Mouse (Mus musculus): ENCODE results near the gene Alpl. TPM values are rescaled to one million over a fixed set of nuclear protein-coding genes. Genes with fewer than 3 reads are reported as not detected.
A peak's percentile ranks its signal among the peaks of the same experiment; 100 is the strongest.

The Alpl gene
- polyA plus RNA-seq, 1 experiment from 2014 or later: 21.2 TPM

DNA sequence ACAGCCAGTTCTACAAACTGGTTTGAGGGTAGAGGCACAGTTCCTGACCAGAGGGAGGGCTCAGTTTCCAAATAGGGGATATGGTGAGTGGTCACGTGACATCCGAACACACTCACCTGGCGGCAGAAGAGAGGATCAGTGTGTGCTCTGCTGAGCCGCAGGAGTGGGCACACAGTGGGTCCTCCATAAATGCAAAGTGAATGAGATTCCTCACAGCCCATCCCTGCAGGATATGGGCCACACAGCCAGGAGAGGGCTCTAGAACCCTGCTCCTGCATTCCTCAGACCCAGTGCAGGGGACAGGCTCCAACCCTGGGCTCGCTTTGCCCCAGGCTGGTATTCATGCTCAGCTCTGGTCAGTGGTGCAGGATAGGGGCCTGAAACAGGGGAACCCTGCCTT, 62.7 kb downstream of the Alpl start:
- 69% methylated on average over 5 of the region's 5 CpGs for WGBS

DNA sequence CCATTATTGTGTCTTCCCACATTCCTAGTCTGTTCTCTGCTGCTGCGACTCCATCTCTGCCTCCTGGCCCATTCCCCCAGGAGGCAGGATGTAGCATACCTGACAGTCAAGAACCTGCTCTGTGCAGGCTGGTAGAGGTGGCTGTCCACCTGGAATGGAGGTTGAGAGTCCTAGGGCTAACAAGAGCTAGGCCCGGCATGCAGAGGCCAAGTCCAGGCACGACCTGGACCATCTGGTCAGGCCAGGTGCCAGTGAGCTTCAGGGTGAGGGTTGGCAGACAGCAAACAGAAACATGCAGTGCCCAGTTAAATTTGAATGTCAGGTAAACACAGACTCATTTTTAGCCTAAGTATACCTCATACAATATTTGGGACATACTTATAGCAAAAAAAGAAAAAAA, 63.2 kb downstream of the Alpl start:
- no peak overlapping the region for H3K4me2 ChIP-seq (replicated peaks; ENCODE audit: low read depth, low read length)
- no peak overlapping the region for H3K4me3 ChIP-seq (ENCODE audit: low read depth, low read length)
- DNase-seq (ENCODE audit: low spot score): no peak
- H3K4me1 ChIP-seq (replicated peaks; ENCODE audit: control insufficient read depth, insufficient read depth, low read length): peaks cover 19% of the 10 kb centered on the region
- H3K9me3 ChIP-seq (ENCODE audit: control insufficient read depth, low read length): no peaks in the 10 kb centered on the region
- H3K9ac ChIP-seq (ENCODE audit: low read depth, low read length): no peak overlapping the region
- peaks cover 9% of the 10 kb centered on the region; the same call in 1 of the 2 replicates for H3K27me3 ChIP-seq (ENCODE audit: control insufficient read depth, insufficient read depth, low read length)
- H3K27ac ChIP-seq (ENCODE audit: low read depth, low read length): no peak overlapping the region
- no peaks in the 10 kb centered on the region for H3K36me3 ChIP-seq (ENCODE audit: control insufficient read depth, insufficient read depth, low read length)
- no peak for ATAC-seq (ENCODE audit: low FRiP score)
- WGBS: 72% methylated on average over 3 of the region's 3 CpGs

More for the DNA sequence above, 62.7 kb downstream of the Alpl start:
- Histone ChIP-seq H3K4me1 (replicated peaks; ENCODE audit: control insufficient read depth, insufficient read depth, low read length) (peaks cover 14% of the 10 kb centered on the region), H3K4me2 (replicated peaks; ENCODE audit: low read depth, low read length) (no peak overlapping the region), H3K9me3 (ENCODE audit: control insufficient read depth, low read length) (no peaks in the 10 kb centered on the region), H3K4me3 (ENCODE audit: low read depth, low read length) (no peak overlapping the region), H3K27me3 (ENCODE audit: control insufficient read depth, insufficient read depth, low read length) (peaks cover 5% of the 10 kb centered on the region; the same call in 1 of the 2 replicates), H3K9ac (ENCODE audit: low read depth, low read length) (no peak overlapping the region), H3K36me3 (ENCODE audit: control insufficient read depth, insufficient read depth, low read length) (no peaks in the 10 kb centered on the region), H3K27ac (ENCODE audit: low read depth, low read length) (no peak overlapping the region)
- no peak for DNase-seq (ENCODE audit: low spot score)
- ATAC-seq (ENCODE audit: low FRiP score): no peak

DNA sequence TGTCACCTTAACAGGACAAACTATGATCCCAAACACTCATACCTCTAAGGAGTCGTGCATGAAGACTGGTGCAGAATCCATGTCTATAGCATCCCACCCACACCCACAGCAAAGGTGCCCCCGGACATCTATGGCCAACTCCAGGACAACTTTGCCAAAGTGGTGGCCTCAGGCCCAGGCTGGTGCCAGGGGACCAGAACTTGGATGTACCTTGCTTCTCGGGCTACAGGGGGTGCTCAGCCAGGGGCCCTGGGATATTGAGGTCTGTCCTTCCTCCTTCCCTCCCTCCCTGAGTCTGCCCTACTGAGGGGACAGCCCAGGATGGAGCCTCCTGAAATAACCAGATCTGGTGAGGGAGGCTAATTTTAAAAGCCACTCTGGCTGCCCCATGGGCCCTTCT, 63.8 kb downstream of the Alpl start:
- Histone ChIP-seq H3K4me1 (replicated peaks; ENCODE audit: control insufficient read depth, insufficient read depth, low read length) (peaks cover 23% of the 10 kb centered on the region), H3K27ac (ENCODE audit: low read depth, low read length) (no peak overlapping the region), H3K4me3 (ENCODE audit: low read depth, low read length) (no peak overlapping the region), H3K9ac (ENCODE audit: low read depth, low read length) (no peak overlapping the region), H3K36me3 (ENCODE audit: control insufficient read depth, insufficient read depth, low read length) (no peaks in the 10 kb centered on the region), H3K9me3 (ENCODE audit: control insufficient read depth, low read length) (no peaks in the 10 kb centered on the region), H3K27me3 (ENCODE audit: control insufficient read depth, insufficient read depth, low read length) (peaks cover 9% of the 10 kb centered on the region; the same call in 1 of the 2 replicates), H3K4me2 (replicated peaks; ENCODE audit: low read depth, low read length) (no peak overlapping the region)
- ATAC-seq (ENCODE audit: low FRiP score) (no peak), DNase-seq (ENCODE audit: low spot score) (no peak)
- WGBS: 91% methylated on average over 3 of the region's 3 CpGs

DNA sequence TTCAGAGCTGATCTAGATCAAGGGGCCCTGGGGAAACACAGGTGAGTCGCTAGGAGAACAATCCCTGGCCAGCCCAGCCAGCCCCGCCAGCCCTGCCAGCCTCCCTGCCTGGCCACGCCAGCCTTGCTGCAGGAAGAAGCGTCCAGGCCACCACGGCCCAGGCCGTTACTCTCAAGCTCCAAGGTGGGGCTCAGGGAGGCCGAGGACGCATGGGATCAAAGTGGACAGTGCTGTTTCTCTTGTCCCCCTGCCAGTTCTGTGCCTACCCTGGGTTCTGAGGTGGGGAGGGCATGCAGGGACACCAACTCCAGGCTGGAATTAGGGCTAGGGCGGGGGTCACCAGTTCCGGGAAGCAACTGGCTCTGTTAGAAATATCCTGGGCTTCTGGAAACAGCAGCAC, 64.3 kb downstream of the Alpl start:
- WGBS: 71% methylated on average over 10 of the region's 10 CpGs
- Histone ChIP-seq H3K27ac (ENCODE audit: low read depth, low read length) (no peak overlapping the region), H3K9ac (ENCODE audit: low read depth, low read length) (no peak overlapping the region), H3K27me3 (ENCODE audit: control insufficient read depth, insufficient read depth, low read length) (peaks cover 9% of the 10 kb centered on the region; the same call in 1 of the 2 replicates), H3K9me3 (ENCODE audit: control insufficient read depth, low read length) (no peaks in the 10 kb centered on the region), H3K4me1 (replicated peaks; ENCODE audit: control insufficient read depth, insufficient read depth, low read length) (peaks cover 24% of the 10 kb centered on the region), H3K36me3 (ENCODE audit: control insufficient read depth, insufficient read depth, low read length) (no peaks in the 10 kb centered on the region), H3K4me2 (replicated peaks; ENCODE audit: low read depth, low read length) (no peak overlapping the region), H3K4me3 (ENCODE audit: low read depth, low read length) (no peak overlapping the region)
- ATAC-seq (ENCODE audit: low FRiP score) (no peak), DNase-seq (ENCODE audit: low spot score) (no peak)

DNA sequence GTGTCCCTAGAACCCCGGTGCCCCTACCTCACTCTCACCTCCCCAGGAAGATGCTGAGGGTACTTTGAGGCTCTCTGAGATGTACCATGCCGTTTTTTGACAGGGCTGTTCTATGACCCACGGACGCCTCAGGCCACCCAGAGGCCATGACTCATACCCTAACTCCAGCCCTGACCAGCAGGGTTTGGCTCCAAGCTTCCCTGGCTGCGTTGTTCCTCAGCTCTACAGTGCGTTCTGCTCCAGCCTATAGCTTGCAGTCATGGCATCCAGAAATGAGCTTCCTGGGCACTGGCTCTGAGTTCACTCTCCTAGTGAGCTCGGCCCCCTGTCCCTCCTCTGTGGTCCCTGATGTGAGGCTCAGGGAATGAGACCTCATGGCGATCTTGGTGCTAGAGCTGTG, 65.4 kb downstream of the Alpl start:
- Histone ChIP-seq H3K9ac (ENCODE audit: low read depth, low read length) (no peak overlapping the region), H3K36me3 (ENCODE audit: control insufficient read depth, insufficient read depth, low read length) (no peaks in the 10 kb centered on the region), H3K9me3 (ENCODE audit: control insufficient read depth, low read length) (no peaks in the 10 kb centered on the region), H3K27me3 (ENCODE audit: control insufficient read depth, insufficient read depth, low read length) (peaks cover 9% of the 10 kb centered on the region; the same call in 1 of the 2 replicates), H3K4me2 (replicated peaks; ENCODE audit: low read depth, low read length) (no peak overlapping the region), H3K4me1 (replicated peaks; ENCODE audit: control insufficient read depth, insufficient read depth, low read length) (peaks cover 23% of the 10 kb centered on the region), H3K4me3 (ENCODE audit: low read depth, low read length) (no peak overlapping the region), H3K27ac (ENCODE audit: low read depth, low read length) (no peak overlapping the region)
- ATAC-seq (ENCODE audit: low FRiP score) (no peak), DNase-seq (ENCODE audit: low spot score) (no peak)
- 76% methylated on average over 8 of the region's 8 CpGs for WGBS

DNA sequence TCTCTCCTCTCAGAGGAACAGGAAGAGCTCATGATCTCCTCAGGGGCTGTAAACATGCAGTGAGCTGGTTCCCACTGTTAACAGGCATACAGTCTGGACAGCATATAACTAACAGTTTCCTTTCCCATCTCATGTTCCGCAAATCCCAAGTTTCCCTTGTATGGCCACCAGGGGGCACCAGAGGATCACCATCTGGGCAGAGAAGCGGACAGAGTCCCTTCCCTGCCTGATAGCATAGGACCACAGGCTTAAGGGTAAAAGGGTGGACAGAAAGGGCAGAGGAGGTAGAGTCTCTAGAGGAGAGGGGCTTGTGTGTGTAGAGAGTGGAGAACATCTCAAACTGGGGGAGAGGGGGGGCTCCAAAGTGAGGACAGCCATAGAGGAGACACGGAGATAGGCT, 66.0 kb downstream of the Alpl start:
- no peaks in the 10 kb centered on the region for H3K36me3 ChIP-seq (ENCODE audit: control insufficient read depth, insufficient read depth, low read length)
- 15% methylated on average over 3 of the region's 3 CpGs for WGBS
- peaks cover 9% of the 10 kb centered on the region; the same call in 1 of the 2 replicates for H3K27me3 ChIP-seq (ENCODE audit: control insufficient read depth, insufficient read depth, low read length)
- peaks cover 23% of the 10 kb centered on the region for H3K4me1 ChIP-seq (replicated peaks; ENCODE audit: control insufficient read depth, insufficient read depth, low read length)
- H3K9me3 ChIP-seq (ENCODE audit: control insufficient read depth, low read length): no peaks in the 10 kb centered on the region
- H3K4me2 ChIP-seq (replicated peaks; ENCODE audit: low read depth, low read length): no peak overlapping the region
- DNase-seq (ENCODE audit: low spot score): peak; percentile 94
- no peak overlapping the region for H3K4me3 ChIP-seq (ENCODE audit: low read depth, low read length)
- H3K9ac ChIP-seq (ENCODE audit: low read depth, low read length): no peak overlapping the region
- no peak overlapping the region for H3K27ac ChIP-seq (ENCODE audit: low read depth, low read length)
- no peak; the same call in 1 of the 2 replicates for ATAC-seq (ENCODE audit: low FRiP score)

DNA sequence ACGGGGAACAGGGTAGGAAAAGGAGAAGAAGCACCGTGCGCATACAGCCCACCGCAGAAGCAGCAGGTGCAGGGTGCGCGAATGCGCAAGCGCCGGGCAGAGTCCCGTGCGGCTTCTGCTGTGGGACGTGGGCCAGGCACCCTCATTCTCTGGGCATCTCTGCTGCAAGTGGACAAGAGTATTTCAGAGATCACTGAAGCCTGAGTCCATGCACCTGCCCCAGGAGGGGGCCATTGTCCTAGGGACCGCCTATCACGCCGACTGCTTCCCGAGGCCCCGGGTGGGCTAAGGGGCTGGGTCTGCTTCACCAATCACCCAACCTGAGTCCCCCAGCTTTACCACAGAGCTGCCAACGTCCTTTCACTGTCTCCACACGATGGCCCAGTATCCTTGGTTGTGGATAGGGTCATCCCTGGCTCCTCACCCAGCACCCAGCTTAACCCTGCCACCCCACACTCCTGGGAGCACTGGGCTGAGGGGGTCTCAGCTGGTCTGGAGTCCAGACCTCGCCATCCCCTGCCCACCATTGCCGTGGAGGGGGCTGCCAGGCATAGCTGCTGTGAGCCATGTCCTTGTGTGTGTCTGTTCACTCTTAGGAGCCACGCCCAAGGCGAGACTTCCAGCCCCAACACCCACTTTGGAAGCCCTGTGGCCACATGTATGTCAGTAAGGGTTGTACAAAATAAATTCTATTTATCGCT, 66.9 kb downstream of the Alpl start:
- peaks cover 23% of the 10 kb centered on the region for H3K4me1 ChIP-seq (replicated peaks; ENCODE audit: control insufficient read depth, insufficient read depth, low read length)
- ATAC-seq (ENCODE audit: low FRiP score) (peak; percentile 33), DNase-seq (ENCODE audit: low spot score) (no peak)
- H3K9me3 ChIP-seq (ENCODE audit: control insufficient read depth, low read length): no peaks in the 10 kb centered on the region
- H3K4me3 ChIP-seq (ENCODE audit: low read depth, low read length): peak overlapping the region; percentile 34
- H3K27me3 ChIP-seq (ENCODE audit: control insufficient read depth, insufficient read depth, low read length): peaks cover 9% of the 10 kb centered on the region; the same call in 1 of the 2 replicates
- H3K36me3 ChIP-seq (ENCODE audit: control insufficient read depth, insufficient read depth, low read length): no peaks in the 10 kb centered on the region
- peak overlapping the region; percentile 66 for H3K4me2 ChIP-seq (replicated peaks; ENCODE audit: low read depth, low read length)
- 17% methylated on average over 24 of the region's 24 CpGs for WGBS
- H3K9ac ChIP-seq (ENCODE audit: low read depth, low read length): peak overlapping the region; percentile 59; the same call in 1 of the 2 replicates
- H3K27ac ChIP-seq (ENCODE audit: low read depth, low read length): peak overlapping the region; percentile 45; the same call in 1 of the 2 replicates

DNA sequence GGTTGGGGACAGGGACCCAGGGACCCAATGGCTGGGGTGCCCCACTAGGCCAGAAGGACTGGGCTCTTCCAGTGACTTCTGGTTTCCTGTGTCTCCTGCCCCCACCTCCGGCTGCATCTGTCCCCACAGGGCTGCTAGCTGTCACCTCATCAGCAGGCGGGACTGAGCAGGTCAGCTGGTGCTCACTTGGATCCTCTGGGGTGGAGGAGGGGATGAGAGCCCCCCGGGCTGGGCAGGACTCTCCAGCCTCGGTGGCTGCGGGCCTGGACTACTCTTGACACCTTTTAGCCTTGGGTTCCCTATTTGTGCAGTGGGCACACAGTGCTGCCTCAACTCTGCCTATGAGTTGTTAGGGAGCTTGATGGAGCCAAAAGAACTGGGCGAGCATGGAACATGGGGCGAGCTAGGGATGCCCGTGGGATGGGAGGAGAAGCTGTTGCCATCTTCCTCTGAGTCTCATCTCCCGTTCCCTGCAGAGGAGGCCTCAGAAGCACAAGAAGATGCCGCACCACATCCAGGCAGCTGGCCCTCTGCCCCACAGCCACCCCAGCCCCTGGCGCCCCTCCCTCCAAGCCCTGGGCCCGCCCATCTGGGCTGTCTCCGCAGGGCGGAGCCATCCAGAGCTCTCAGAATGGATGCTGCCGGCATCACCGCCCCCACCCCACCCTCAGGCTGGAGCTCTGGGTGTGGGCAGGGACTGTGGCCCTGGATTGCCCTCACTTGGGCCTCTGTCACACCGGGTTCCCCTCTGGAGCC, 67.6 kb downstream of the Alpl start:
- Histone ChIP-seq H3K4me2 (replicated peaks; ENCODE audit: low read depth, low read length) (peak overlapping the region; percentile 66), H3K27me3 (ENCODE audit: control insufficient read depth, insufficient read depth, low read length) (peaks cover 9% of the 10 kb centered on the region; the same call in 1 of the 2 replicates), H3K4me1 (replicated peaks; ENCODE audit: control insufficient read depth, insufficient read depth, low read length) (peaks cover 23% of the 10 kb centered on the region), H3K27ac (ENCODE audit: low read depth, low read length) (peak overlapping the region; percentile 45), H3K9me3 (ENCODE audit: control insufficient read depth, low read length) (no peaks in the 10 kb centered on the region), H3K9ac (ENCODE audit: low read depth, low read length) (peak overlapping the region; percentile 59; the same call in 1 of the 2 replicates), H3K4me3 (ENCODE audit: low read depth, low read length) (peak overlapping the region; percentile 34), H3K36me3 (ENCODE audit: control insufficient read depth, insufficient read depth, low read length) (no peaks in the 10 kb centered on the region)
- WGBS: 4% methylated on average over 16 of the region's 17 CpGs
- DNase-seq (ENCODE audit: low spot score) (peak; percentile 75), ATAC-seq (ENCODE audit: low FRiP score) (peak; percentile 58)
